Mouse (Mus musculus) small intestine, adult 2 months (tissue): ENCODE data around the gene Mgst2. TPM values are rescaled to one million over a fixed set of nuclear protein-coding genes. Genes with fewer than 3 reads are reported as not detected.

Experiments
- H3K27ac ChIP-seq: fragments of 200-500 bp; 2 replicates; pipeline ENCODE4 v1.5.1; 2012; ENCODE audit warnings: low read depth, low read length, control low read depth, inconsistent platforms; ENCODE audit not compliant: insufficient read depth
- H3K27me3 ChIP-seq: fragments of 200-500 bp; 2 replicates; pipeline ENCODE4 v1.6.1; 2012; ENCODE audit warnings: mild to moderate bottlenecking, moderate library complexity, low read length, inconsistent platforms; ENCODE audit not compliant: control insufficient read depth, insufficient read depth
- H3K36me3 ChIP-seq: fragments of 200-500 bp; 2 replicates; pipeline ENCODE4 v1.6.1; 2012; ENCODE audit warnings: mild to moderate bottlenecking, low read length, control low read depth, inconsistent platforms; ENCODE audit not compliant: control insufficient read depth, insufficient read depth
- H3K4me1 ChIP-seq: fragments of 200-500 bp; 2 replicates; pipeline ENCODE4 v1.6.1; 2012; ENCODE audit warnings: low read length, inconsistent platforms, mixed read lengths; ENCODE audit not compliant: control insufficient read depth, insufficient read depth, insufficient read length
- H3K4me3 ChIP-seq: fragments of 200-500 bp; 2 replicates; pipeline ENCODE4 v1.5.1; 2012; ENCODE audit warnings: low read depth, mild to moderate bottlenecking, control low read depth, inconsistent platforms, low read length, moderate library complexity
- CTCF ChIP-seq: fragments of 200-500 bp; IDR thresholded peaks from 2 replicates; pipeline ENCODE4 v1.5.1; 2012; ENCODE audit warnings: low read depth, mild to moderate bottlenecking, control low read depth, inconsistent platforms, low read length, moderate library complexity, mixed read lengths; ENCODE audit not compliant: insufficient replicate concordance, insufficient read length; ENCODE audit errors: extremely low read depth
- POLR2A ChIP-seq: fragments of 200-500 bp; IDR thresholded peaks from 2 replicates; pipeline ENCODE4 v1.6.1; 2012; ENCODE audit warnings: low read depth, mild to moderate bottlenecking, control low read depth, inconsistent platforms, low read length, moderate library complexity
- WGBS: fragments of 180-500 bp; shearing (Covaris S2); methylation state at CpG from one replicate; pipeline ENCODE4 v1.1.7; 2018; 5-methylcytosine and 5-hydroxymethylcytosine counted together
- polyA plus RNA-seq: library from polyadenylated mRNA; depleted of rRNA; stranded (reverse); fragments of >200 nt; gene quantifications from 2 replicates; pipeline ENCODE4 v1.2.3, GENCODE M21; 2012

The Mgst2 gene
- polyA plus RNA-seq, 1 experiment, result 19.1 TPM

GRCm38 (mm10) chr3:51654303-51655055 lies 5.7 kb upstream of the Mgst2 start:
- TF ChIP-seq CTCF, result no peak
- no peak for TF ChIP-seq POLR2A
- Histone ChIP-seq H3K4me1 (peaks cover 15% of the 10 kb centered on the region; the same call in 1 of the 2 replicates), H3K27ac (0 out of 2 replicates have a peak overlapping the region, but pooled peaks have one; percentile 6), H3K4me3 (no peak overlapping the region), H3K36me3 (no peaks in the 10 kb centered on the region), H3K27me3 (no peaks in the 10 kb centered on the region)
- 60% methylated on average over 6 of the region's 6 CpGs for WGBS

- Histone ChIP-seq H3K4me3 (no peak overlapping the region), H3K27ac (no peak overlapping the region), H3K4me1 (peaks cover 11% of the 10 kb centered on the region; the same call in 1 of the 2 replicates), H3K36me3 (peaks cover 2% of the 10 kb centered on the region; the same call in 1 of the 2 replicates), H3K27me3 (no peaks in the 10 kb centered on the region)
- WGBS, result 92% methylated on average over 5 of the region's 5 CpGs
- TF ChIP-seq POLR2A (no peak), CTCF (no peak)
Measured at GRCm38 (mm10) chr3:51659415-51659814, 745 bp upstream of the Mgst2 start.

GRCm38 (mm10) chr3:51660821-51661276 lies 689 bp downstream of the Mgst2 start:
- Histone ChIP-seq H3K27me3 (no peaks in the 10 kb centered on the region), H3K27ac (peak overlapping the region; percentile 96), H3K36me3 (peaks cover 7% of the 10 kb centered on the region), H3K4me3 (peak overlapping the region; percentile 63), H3K4me1 (peaks cover 11% of the 10 kb centered on the region; the same call in 1 of the 2 replicates)
- TF ChIP-seq POLR2A, result no peak
- TF ChIP-seq CTCF, result no peak
- 35% methylated on average over 3 of the region's 3 CpGs for WGBS

GRCm38 (mm10) chr3:51661376-51661775 lies 1.2 kb downstream of the Mgst2 start:
- H3K27me3 ChIP-seq, result no peaks in the 10 kb centered on the region
- H3K36me3 ChIP-seq, result peaks cover 9% of the 10 kb centered on the region
- 8% methylated on average over 5 of the region's 5 CpGs for WGBS
- H3K4me1 ChIP-seq, result peaks cover 11% of the 10 kb centered on the region; the same call in 1 of the 2 replicates
- TF ChIP-seq CTCF (no peak), POLR2A (no peak)
- peak overlapping the region; percentile 63 for H3K4me3 ChIP-seq
- H3K27ac ChIP-seq, result peak overlapping the region; percentile 96

GRCm38 (mm10) chr3:51661880-51662550 lies 1.9 kb downstream of the Mgst2 start:
- peak overlapping the region; percentile 96 for H3K27ac ChIP-seq
- 32% methylated on average over 11 of the region's 11 CpGs for WGBS

GRCm38 (mm10) chr3:51662557-51662956 lies 2.4 kb downstream of the Mgst2 start:
- peak overlapping the region; percentile 67 for H3K4me3 ChIP-seq
- 11% methylated on average over 6 of the region's 6 CpGs for WGBS
- H3K36me3 ChIP-seq, result peaks cover 13% of the 10 kb centered on the region
- H3K27ac ChIP-seq, result peak overlapping the region; percentile 96
- no peak for TF ChIP-seq POLR2A
- no peak for TF ChIP-seq CTCF
- H3K4me1 ChIP-seq, result peaks cover 13% of the 10 kb centered on the region; the same call in 1 of the 2 replicates
- no peaks in the 10 kb centered on the region for H3K27me3 ChIP-seq

More at GRCm38 (mm10) chr3:51661880-51662550, 1.9 kb downstream of the Mgst2 start:
- Histone ChIP-seq H3K4me3 (peak overlapping the region; percentile 67), H3K27me3 (no peaks in the 10 kb centered on the region), H3K4me1 (peaks cover 11% of the 10 kb centered on the region; the same call in 1 of the 2 replicates), H3K36me3 (peaks cover 12% of the 10 kb centered on the region)
- no peak for TF ChIP-seq CTCF
- no peak for TF ChIP-seq POLR2A

GRCm38 (mm10) chr3:51668607-51669006 lies 8.4 kb downstream of the Mgst2 start:
- Histone ChIP-seq H3K27ac (no peak overlapping the region), H3K4me3 (no peak overlapping the region), H3K27me3 (no peaks in the 10 kb centered on the region), H3K36me3 (peaks cover 21% of the 10 kb centered on the region), H3K4me1 (peaks cover 36% of the 10 kb centered on the region)
- WGBS, result 76% methylated on average over 2 of the region's 2 CpGs
- TF ChIP-seq CTCF, result no peak
- no peak for TF ChIP-seq POLR2A
